Mouse (Mus musculus): ENCODE measurements around the gene Prss30. TPM values are rescaled to one million over a fixed set of nuclear protein-coding genes. Genes with fewer than 3 reads are reported as not detected.

The Prss30 gene
- polyA plus RNA-seq, 1 experiment, result 1.5 TPM

DNA sequence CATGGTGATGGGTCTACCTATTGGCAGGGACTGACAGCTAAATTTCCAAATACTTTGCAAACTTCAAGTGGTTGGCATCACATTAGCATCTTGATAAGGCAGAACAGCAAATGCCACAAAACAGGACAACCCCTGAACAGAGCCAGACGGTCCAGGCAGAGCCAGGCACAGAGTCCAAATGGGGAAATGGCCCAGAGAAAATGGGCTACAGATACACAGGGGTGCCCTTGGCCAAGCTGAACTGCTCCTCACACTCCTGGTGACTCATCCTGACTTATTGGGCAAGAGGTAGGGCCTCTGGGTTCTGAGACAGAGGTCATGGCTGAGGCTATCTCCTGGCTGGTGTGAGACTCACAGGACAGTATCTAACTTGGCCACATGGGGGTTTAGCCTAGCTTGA lies 27.0 kb upstream of the Prss30 start:
- no peak overlapping the region for H3K4me3 ChIP-seq (replicated peaks; ENCODE audit: extremely low read depth, low read depth, low read length)
- DNase-seq, result no peak
- WGBS, result 40% methylated on average over 1 of the region's 1 CpGs

DNA sequence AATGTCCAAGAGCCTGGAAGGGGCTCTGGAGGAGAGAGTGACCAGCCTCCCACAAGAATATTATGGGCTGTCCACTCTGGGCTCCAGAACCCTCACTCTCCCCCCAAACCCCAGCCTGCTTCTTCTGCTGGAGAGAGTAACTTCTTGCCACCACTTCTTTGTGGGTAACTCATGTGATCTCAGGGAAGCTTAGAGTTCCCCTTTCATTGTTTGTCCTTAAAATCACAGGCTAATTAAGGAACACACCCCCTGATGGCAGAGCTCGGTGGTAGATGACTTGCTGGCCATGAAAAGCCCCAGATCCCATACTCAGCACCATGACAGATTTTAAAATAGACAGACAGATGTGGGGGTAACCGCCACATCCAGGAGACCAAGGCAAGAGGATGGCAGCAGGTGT lies 26.6 kb upstream of the Prss30 start:
- 33% methylated on average over 2 of the region's 2 CpGs for WGBS
- no peak for DNase-seq
- H3K4me3 ChIP-seq (replicated peaks; ENCODE audit: extremely low read depth, low read depth, low read length), result no peak overlapping the region
- TF ChIP-seq POLR2A (IDR thresholded peaks at IDR 0.05; ENCODE audit: borderline replicate concordance, extremely low read depth, low read depth, low read length) (no peak), CTCF (IDR thresholded peaks at IDR 0.05; ENCODE audit: insufficient read depth, low read length) (no peak)
- no peaks in the 10 kb centered on the region for H3K4me1 ChIP-seq (ENCODE audit: control insufficient read depth, insufficient read depth, low read length)

More for the DNA sequence above, 27.0 kb upstream of the Prss30 start:
- TF ChIP-seq POLR2A (IDR thresholded peaks at IDR 0.05; ENCODE audit: borderline replicate concordance, extremely low read depth, low read depth, low read length) (no peak), CTCF (IDR thresholded peaks at IDR 0.05; ENCODE audit: insufficient read depth, low read length) (no peak)
- H3K4me1 ChIP-seq (ENCODE audit: control insufficient read depth, insufficient read depth, low read length), result no peaks in the 10 kb centered on the region

GRCm38 (mm10) chr17:24005049-24005448 lies 24.7 kb upstream of the Prss30 start:
- no peaks in the 10 kb centered on the region for H3K4me1 ChIP-seq (ENCODE audit: control insufficient read depth, insufficient read depth, low read length)
- TF ChIP-seq POLR2A (IDR thresholded peaks at IDR 0.05; ENCODE audit: borderline replicate concordance, extremely low read depth, low read depth, low read length) (no peak), CTCF (IDR thresholded peaks at IDR 0.05; ENCODE audit: insufficient read depth, low read length) (no peak)
- WGBS, result 93% methylated on average over 3 of the region's 3 CpGs
- H3K4me3 ChIP-seq (replicated peaks; ENCODE audit: extremely low read depth, low read depth, low read length), result no peak overlapping the region
- no peak for DNase-seq

- no peak for DNase-seq
- TF ChIP-seq POLR2A (IDR thresholded peaks at IDR 0.05; ENCODE audit: borderline replicate concordance, extremely low read depth, low read depth, low read length), result no peak
- TF ChIP-seq CTCF (IDR thresholded peaks at IDR 0.05; ENCODE audit: insufficient read depth, low read length), result no peak
- H3K4me3 ChIP-seq (replicated peaks; ENCODE audit: extremely low read depth, low read depth, low read length), result no peak overlapping the region
- 88% methylated on average over 14 of the region's 14 CpGs for WGBS
- no peaks in the 10 kb centered on the region for H3K4me1 ChIP-seq (ENCODE audit: control insufficient read depth, insufficient read depth, low read length)
Measured at GRCm38 (mm10) chr17:24004071-24004665, 23.8 kb upstream of the Prss30 start.

- H3K4me1 ChIP-seq (ENCODE audit: control insufficient read depth, insufficient read depth, low read length), result no peaks in the 10 kb centered on the region
- DNase-seq, result no peak
- WGBS, result 53% methylated on average over 5 of the region's 5 CpGs
Measured at GRCm38 (mm10) chr17:24000404-24000803, 20.0 kb upstream of the Prss30 start.

GRCm38 (mm10) chr17:23998383-23998782 lies 18.0 kb upstream of the Prss30 start:
- no peak overlapping the region for H3K4me3 ChIP-seq (replicated peaks; ENCODE audit: extremely low read depth, low read depth, low read length)
- 42% methylated on average over 6 of the region's 6 CpGs for WGBS
- peaks cover 2% of the 10 kb centered on the region; the same call in 1 of the 2 replicates for H3K4me1 ChIP-seq (ENCODE audit: control insufficient read depth, insufficient read depth, low read length)
- no peak for DNase-seq
- TF ChIP-seq POLR2A (IDR thresholded peaks at IDR 0.05; ENCODE audit: borderline replicate concordance, extremely low read depth, low read depth, low read length) (no peak), CTCF (IDR thresholded peaks at IDR 0.05; ENCODE audit: insufficient read depth, low read length) (no peak)

More at GRCm38 (mm10) chr17:24000404-24000803, 20.0 kb upstream of the Prss30 start:
- TF ChIP-seq CTCF (IDR thresholded peaks at IDR 0.05; ENCODE audit: insufficient read depth, low read length) (no peak), POLR2A (IDR thresholded peaks at IDR 0.05; ENCODE audit: borderline replicate concordance, extremely low read depth, low read depth, low read length) (no peak)
- no peak overlapping the region for H3K4me3 ChIP-seq (replicated peaks; ENCODE audit: extremely low read depth, low read depth, low read length)

GRCm38 (mm10) chr17:23997901-23998300 lies 17.5 kb upstream of the Prss30 start, which contains the start of gene Prss22:
TSS of gene Prss22 (minus strand) at chr17:23998100.
- Histone ChIP-seq H3K4me1 (ENCODE audit: control insufficient read depth, insufficient read depth, low read length) (peaks cover 2% of the 10 kb centered on the region; the same call in 1 of the 2 replicates), H3K4me3 (replicated peaks; ENCODE audit: extremely low read depth, low read depth, low read length) (no peak within 1 kb of the TSS)
- WGBS, result 58% methylated on average over 2 of the region's 2 CpGs
- TF ChIP-seq POLR2A (IDR thresholded peaks at IDR 0.05; ENCODE audit: borderline replicate concordance, extremely low read depth, low read depth, low read length) (no peak), CTCF (IDR thresholded peaks at IDR 0.05; ENCODE audit: insufficient read depth, low read length) (no peak)
- no peak for DNase-seq

DNA sequence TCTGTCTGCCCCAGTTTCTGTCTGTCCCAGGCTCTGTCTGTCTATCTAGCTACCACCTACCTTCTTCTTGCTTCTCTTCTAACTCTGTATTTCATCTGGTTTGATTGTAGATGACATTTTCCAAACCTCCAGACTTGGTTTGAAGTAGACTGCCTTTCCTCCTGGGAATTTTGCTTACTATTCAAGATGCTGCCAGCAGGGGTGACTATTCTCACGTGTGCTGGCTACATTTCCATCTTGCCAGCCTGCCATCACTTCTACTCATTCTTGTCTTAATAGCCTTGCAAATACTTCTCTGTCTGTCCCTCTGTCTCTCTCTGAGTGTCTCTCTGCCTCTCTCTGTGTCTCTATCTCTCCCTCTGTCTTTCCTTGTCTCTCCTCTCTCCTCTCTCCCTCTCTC lies 15.1 kb upstream of the Prss30 start:
- TF ChIP-seq CTCF (IDR thresholded peaks at IDR 0.05; ENCODE audit: insufficient read depth, low read length) (no peak), POLR2A (IDR thresholded peaks at IDR 0.05; ENCODE audit: borderline replicate concordance, extremely low read depth, low read depth, low read length) (no peak)
- Histone ChIP-seq H3K4me3 (replicated peaks; ENCODE audit: extremely low read depth, low read depth, low read length) (no peak overlapping the region), H3K4me1 (ENCODE audit: control insufficient read depth, insufficient read depth, low read length) (peaks cover 2% of the 10 kb centered on the region; the same call in 1 of the 2 replicates)
- DNase-seq, result no peak
- WGBS, result 43% methylated on average over 1 of the region's 1 CpGs

DNA sequence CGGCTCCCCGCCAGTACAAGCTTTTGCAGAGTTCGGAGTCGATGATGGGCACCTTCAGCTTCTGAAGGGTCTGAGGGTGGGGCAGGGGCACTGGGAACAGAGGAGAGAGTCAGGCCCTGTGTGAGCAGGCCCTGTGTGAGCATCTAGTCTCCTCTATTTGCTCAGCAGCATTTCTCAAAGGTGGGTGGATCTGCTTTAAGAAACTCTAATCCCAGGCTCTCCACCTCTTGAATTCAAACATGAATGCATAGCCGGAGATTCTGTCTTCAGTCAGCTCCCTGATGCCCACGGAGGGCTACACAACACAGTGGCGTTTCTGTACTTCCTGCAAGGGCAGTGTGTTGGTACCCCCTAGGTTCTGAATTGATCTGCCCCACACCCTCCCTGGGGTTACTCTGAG lies 14.3 kb upstream of the Prss30 start:
- no peak for DNase-seq
- H3K4me1 ChIP-seq (ENCODE audit: control insufficient read depth, insufficient read depth, low read length), result peaks cover 2% of the 10 kb centered on the region; the same call in 1 of the 2 replicates
- TF ChIP-seq POLR2A (IDR thresholded peaks at IDR 0.05; ENCODE audit: borderline replicate concordance, extremely low read depth, low read depth, low read length) (no peak), CTCF (IDR thresholded peaks at IDR 0.05; ENCODE audit: insufficient read depth, low read length) (no peak)
- no peak overlapping the region for H3K4me3 ChIP-seq (replicated peaks; ENCODE audit: extremely low read depth, low read depth, low read length)
- 69% methylated on average over 7 of the region's 7 CpGs for WGBS

Data from lung, adult 2 months (tissue).